Mouse (Mus musculus) heart, postnatal 0 days (tissue): ENCODE results near the gene Btd.

Experiments used
- CTCF ChIP-seq: IDR thresholded peaks from 2 replicates; pipeline ENCODE4 v1.5.1; 2016; ENCODE audit warnings: antibody characterized with exemption, control low read depth, low read depth
- EP300 ChIP-seq: IDR thresholded peaks from 2 replicates; pipeline ENCODE4 v1.6.1; 2016; ENCODE audit warnings: antibody characterized with exemption, low read depth

DNA sequence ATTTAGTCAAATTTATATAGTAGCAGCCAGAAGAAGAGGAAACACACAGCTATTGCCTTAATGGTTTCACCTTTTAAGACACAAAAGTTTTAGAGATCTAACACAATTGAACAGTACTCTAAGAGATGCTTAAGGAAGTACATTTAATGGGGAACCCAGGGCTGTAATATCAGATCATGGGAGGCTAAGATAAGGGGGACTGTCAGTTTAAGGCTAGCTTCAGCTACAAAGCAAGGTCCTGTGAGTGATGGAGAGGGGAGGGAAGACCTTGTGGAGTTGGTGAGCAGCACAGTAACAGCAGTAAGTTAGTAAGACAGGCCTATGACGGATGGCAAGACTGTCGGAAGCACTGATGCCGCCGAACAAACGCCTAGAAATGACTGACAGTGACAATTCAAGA lies 76.5 kb downstream of the Btd start:
- TF ChIP-seq CTCF (no peak), EP300 (no peak)
